In genomic region chr2:148395131-148396051, GRCm38 (mm10) we compare ENCODE assay signal across 9 mouse cellular contexts. TPM values are rescaled to one million over a fixed set of nuclear protein-coding genes. Genes with fewer than 3 reads are reported as not detected.
DNase-seq lines count a peak whose midpoint lies in the region; ATAC-seq and TF ChIP-seq lines count a peak whose summit lies in the region.
"Had no signal": no experiment of that assay in that cellular context is flagged by ENCODE, and none has a peak within 500 bp of the region (broad histone marks: within the 10 kb centered on the region; RNA-seq: fewer than 3 reads in every experiment).

Gene Sstr4 (plus strand): TSS chr2:148395344.

- TF ChIP-seq CTCF in liver, embryonic 14.5 days (IDR thresholded peaks at IDR 0.05; ENCODE audit: low read depth), result peak; percentile 68

- whole genome bisulfite sequencing in embryonic facial prominence, embryonic 11.5 days, result 5% methylated on average over 69 of the region's 83 CpGs
- WGBS in heart, embryonic 11.5 days (ENCODE audit: insufficient replicate concordance), result 4% methylated on average over 82 of the region's 83 CpGs
- 6% methylated on average over 82 of the region's 83 CpGs for WGBS in liver, embryonic 14.5 days (ENCODE audit: insufficient replicate concordance)
- 4% methylated on average over 83 of the region's 83 CpGs for WGBS in neural tube, embryonic 12.5 days

- no peaks in the 10 kb centered on the region for H3K36me3 ChIP-seq in embryonic facial prominence, embryonic 11.5 days (replicated peaks; ENCODE audit: control insufficient read depth, insufficient read depth, low read depth, low read length)
- H3K36me3 ChIP-seq in heart, embryonic 11.5 days (ENCODE audit: control insufficient read depth, insufficient read depth, low read length), result no peaks in the 10 kb centered on the region
- no peaks in the 10 kb centered on the region for H3K36me3 ChIP-seq in liver, embryonic 14.5 days (replicated peaks; ENCODE audit: control insufficient read depth, insufficient read depth, low read depth)
- H3K36me3 ChIP-seq in neural tube, embryonic 12.5 days, result no peaks in the 10 kb centered on the region

- peak within 1 kb of the TSS; percentile 98 for H3K4me2 ChIP-seq in embryonic facial prominence, embryonic 11.5 days (ENCODE audit: low read depth, low read length)
- peak within 1 kb of the TSS; percentile 87 for H3K4me2 ChIP-seq in heart, embryonic 11.5 days
- H3K4me2 ChIP-seq in liver, embryonic 14.5 days (ENCODE audit: low read depth), result peak within 1 kb of the TSS; percentile 56
- peak within 1 kb of the TSS; percentile 94 for H3K4me2 ChIP-seq in neural tube, embryonic 12.5 days (replicated peaks)

- H3K9ac ChIP-seq in embryonic facial prominence, embryonic 11.5 days (replicated peaks; ENCODE audit: low read length), result peak within 1 kb of the TSS; percentile 54
- peak within 1 kb of the TSS; percentile 36; the same call in 1 of the 2 replicates for H3K9ac ChIP-seq in heart, embryonic 11.5 days (ENCODE audit: low read depth, low read length)
- H3K9ac ChIP-seq in liver, embryonic 14.5 days (replicated peaks), result no peak within 1 kb of the TSS
- H3K9ac ChIP-seq in neural tube, embryonic 12.5 days, result peak within 1 kb of the TSS; percentile 58; the same call in 1 of the 2 replicates

- H3K9me3 ChIP-seq in embryonic facial prominence, embryonic 11.5 days (replicated peaks; ENCODE audit: control insufficient read depth, low read length), result no peaks in the 10 kb centered on the region
- H3K9me3 ChIP-seq in heart, embryonic 11.5 days (replicated peaks; ENCODE audit: control insufficient read depth, low read length), result no peaks in the 10 kb centered on the region
- H3K9me3 ChIP-seq in liver, embryonic 14.5 days (ENCODE audit: control insufficient read depth, low read length), result no peaks in the 10 kb centered on the region
- H3K9me3 ChIP-seq in neural tube, embryonic 12.5 days, result no peaks in the 10 kb centered on the region

- peak within 1 kb of the TSS; percentile 56 for H3K4me3 ChIP-seq in embryonic facial prominence, embryonic 11.5 days (ENCODE audit: low read depth, low read length)
- peak within 1 kb of the TSS; percentile 56 for H3K4me3 ChIP-seq in heart, embryonic 11.5 days (ENCODE audit: low read depth, low read length)
- peak within 1 kb of the TSS in 1 of 2 experiments; percentile 33; a peak in 2 of 4 replicates for H3K4me3 ChIP-seq in liver, embryonic 14.5 days (ENCODE audit: insufficient read depth in 1 of 2, low read depth in 2 of 2, low read length in 2 of 2)
- peak within 1 kb of the TSS; percentile 55 for H3K4me3 ChIP-seq in neural tube, embryonic 12.5 days

- no peak within 1 kb of the TSS for H3K27ac ChIP-seq in embryonic facial prominence, embryonic 11.5 days (replicated peaks; ENCODE audit: low read depth, low read length)
- no peak within 1 kb of the TSS for H3K27ac ChIP-seq in heart, embryonic 11.5 days (ENCODE audit: low read depth, low read length)
- H3K27ac ChIP-seq in liver, embryonic 14.5 days, result no peak within 1 kb of the TSS
- H3K27ac ChIP-seq in neural tube, embryonic 12.5 days, result no peak within 1 kb of the TSS
- H3K27ac ChIP-seq: macrophage had no signal

- no peak for TF ChIP-seq EP300 in liver, embryonic 14.5 days (IDR thresholded peaks at IDR 0.05; ENCODE audit: low read depth)

- DNase-seq in layer of hippocampus, adult 11-12 months (ENCODE audit: low spot score), result peak; percentile 68
- DNase-seq in layer of hippocampus, adult 9-10 months (ENCODE audit: low spot score), result no peak
- peak; percentile 65 for DNase-seq in embryonic facial prominence, embryonic 11.5 days (ENCODE audit: low spot score)
- DNase-seq in kidney, postnatal 14 days, result peak; percentile 54
- no peak for DNase-seq in liver, embryonic 14.5 days (ENCODE audit: low read depth in 3 of 3, low spot score in 3 of 3)
- peak; percentile 57 for DNase-seq in thymus, postnatal 4 days

- H3K4me1 ChIP-seq in embryonic facial prominence, embryonic 11.5 days (ENCODE audit: control insufficient read depth, insufficient read depth, low read length), result 0 out of 2 replicates have a peak, but pooled peaks cover 2% of the 10 kb centered on the region
- H3K4me1 ChIP-seq in heart, embryonic 11.5 days (ENCODE audit: control insufficient read depth, insufficient read depth, low read length), result peaks cover 21% of the 10 kb centered on the region
- no peaks in the 10 kb centered on the region for H3K4me1 ChIP-seq in liver, embryonic 14.5 days (replicated peaks; ENCODE audit: control insufficient read depth in 2 of 2, insufficient read depth in 2 of 2, low read length in 1 of 2)
- H3K4me1 ChIP-seq in neural tube, embryonic 12.5 days, result no peaks in the 10 kb centered on the region

- H3K27me3 ChIP-seq in embryonic facial prominence, embryonic 11.5 days (ENCODE audit: control insufficient read depth, insufficient read depth, low read length), result peaks cover 11% of the 10 kb centered on the region
- H3K27me3 ChIP-seq in heart, embryonic 11.5 days (ENCODE audit: control insufficient read depth, insufficient read depth, low read length), result peaks cover 43% of the 10 kb centered on the region
- peaks cover 13% of the 10 kb centered on the region for H3K27me3 ChIP-seq in liver, embryonic 14.5 days (ENCODE audit: control insufficient read depth, insufficient read depth, low read length)
- H3K27me3 ChIP-seq in neural tube, embryonic 12.5 days (replicated peaks), result peaks cover 31% of the 10 kb centered on the region

- ATAC-seq in embryonic facial prominence, embryonic 11.5 days (replicated peaks; ENCODE audit: insufficient number of reproducible peaks, low FRiP score, low TSS enrichment, low read depth), result peak; percentile 66
- ATAC-seq in heart, embryonic 11.5 days (replicated peaks; ENCODE audit: insufficient number of reproducible peaks, low FRiP score, low TSS enrichment), result peak; percentile 60; the same call in 1 of the 2 replicates
- no peak for ATAC-seq in liver, embryonic 14.5 days (ENCODE audit: insufficient read depth)
- ATAC-seq in neural tube, embryonic 12.5 days (ENCODE audit: low FRiP score, low read depth), result peak; percentile 94

RNA-seq across cellular contexts. Expression of gene Sstr4, which starts in this region (rescaled TPM):
- 2.2 and 2.5 TPM in 2 replicates for polyA plus RNA-seq in embryonic facial prominence, embryonic 11.5 days (2014; fragmentation: Nextera tagmentation; extraction: Ambion mirVana)
- 1.2 and 1.7 TPM in 2 replicates for polyA plus RNA-seq in heart, embryonic 11.5 days (2014; fragmentation: Nextera tagmentation; extraction: Ambion mirVana)
- polyA plus RNA-seq in liver, embryonic 14.5 days (2012; rRNA removed), result not detected in 2 replicates
- not detected in 2 replicates for polyA plus RNA-seq in liver, embryonic 14.5 days (2014; fragmentation: Nextera tagmentation; extraction: Ambion mirVana)
- polyA plus RNA-seq in neural tube, embryonic 12.5 days (2016; fragmentation: Nextera tagmentation; extraction: Ambion mirVana), result 0.64 and 1.0 TPM in 2 replicates
- polyA plus RNA-seq: macrophage had no signal

Comparison
In these comparisons a context has a peak if more than half of its experiments do, and no peak if none do; other contexts are left out.
1. DNase-seq: peak in layer of hippocampus, adult 11-12 months (single experiment), embryonic facial prominence, embryonic 11.5 days (single experiment), kidney, postnatal 14 days (single experiment) and thymus, postnatal 4 days (single experiment); none in layer of hippocampus, adult 9-10 months (single experiment) and liver, embryonic 14.5 days (0 of 3).
2. Peak in every context shown above with its lines, with median percentiles within 50 percentile points of each other: H3K4me2 ChIP-seq.